Mouse (Mus musculus) kidney, embryonic 16.5 days (tissue): ENCODE measurements at regions not wholly inside any gene's neighbourhood (a gene's known extent, or its start where the extent isn't known, plus 50 kb on each side); places are given as distances from the start of the nearest gene placed in this dataset.

Experiments used
- ATAC-seq: fragments of 200-750 bp; cut with Nextera tagmentation; 2 replicates; pipeline ENCODE4 v1.8.0; 2017; ENCODE audit warnings: moderate TSS enrichment; ENCODE audit not compliant: low FRiP score, low TSS enrichment
- H3K27ac ChIP-seq: fragments of 300-500 bp; sonication (generic); 2 replicates; pipeline ENCODE4 v1.5.1; 2014; ENCODE audit warnings: low read length
- H3K27me3 ChIP-seq: fragments of 300-500 bp; sonication (generic); 2 replicates; pipeline ENCODE4 v1.6.1; 2014; ENCODE audit warnings: low read length, control low read depth, mixed read lengths; ENCODE audit not compliant: insufficient read depth
- H3K36me3 ChIP-seq: fragments of 300-500 bp; sonication (generic); 2 replicates; pipeline ENCODE4 v1.6.1; 2014; ENCODE audit warnings: low read length, control low read depth, mixed read lengths; ENCODE audit not compliant: insufficient read depth
- H3K4me1 ChIP-seq: fragments of 300-500 bp; sonication (generic); 2 replicates; pipeline ENCODE4 v1.6.1; 2014; ENCODE audit warnings: low read length, control low read depth, mixed read lengths; ENCODE audit not compliant: insufficient read depth
- H3K4me2 ChIP-seq: fragments of 300-500 bp; sonication (generic); replicated peaks from 2 replicates; pipeline ENCODE4 v1.6.1; 2014; ENCODE audit warnings: low read depth, low read length
- H3K4me3 ChIP-seq: fragments of 300-500 bp; sonication (generic); 2 replicates; pipeline ENCODE4 v1.5.1; 2014; ENCODE audit warnings: mild to moderate bottlenecking, low read length
- H3K9ac ChIP-seq: fragments of 300-500 bp; sonication (generic); replicated peaks from 2 replicates; pipeline ENCODE4 v1.6.1; 2014; ENCODE audit warnings: low read length
- H3K9me3 ChIP-seq: fragments of 300-500 bp; sonication (generic); 2 replicates; pipeline ENCODE4 v1.6.1; 2016; ENCODE audit warnings: low read length, control low read depth
- WGBS: fragments of 180-500 bp; shearing (Covaris S2); extraction: QIAGEN DNeasy Blood & Tissue Kit; methylation state at CpG from one replicate; pipeline ENCODE4 v1.1.7; 2014; 5-methylcytosine and 5-hydroxymethylcytosine counted together

DNA sequence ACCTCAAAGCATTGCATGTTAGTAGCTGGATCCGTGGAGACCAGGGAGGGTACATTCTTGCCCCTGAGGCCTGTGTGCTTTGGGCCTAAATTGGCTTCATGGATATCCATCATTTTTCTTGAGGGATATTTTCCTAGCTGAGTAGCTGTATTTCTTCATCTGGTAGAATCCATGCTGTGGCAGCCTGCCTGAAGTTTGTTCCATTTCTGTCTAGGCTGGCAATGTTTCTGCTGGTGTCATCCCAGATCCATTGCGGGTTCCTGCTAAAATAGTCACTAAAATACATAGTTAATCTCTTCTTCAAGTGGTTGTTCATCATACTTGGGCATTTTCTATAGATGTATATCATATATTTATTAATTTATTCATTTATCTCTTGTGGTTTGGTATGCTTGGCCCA lies 253.7 kb downstream of the Olfm4 start:
- WGBS: 80% methylated on average over 2 of the region's 2 CpGs
- Histone ChIP-seq H3K27ac (no peak overlapping the region), H3K4me2 (no peak overlapping the region), H3K27me3 (no peaks in the 10 kb centered on the region), H3K9me3 (no peaks in the 10 kb centered on the region), H3K9ac (no peak overlapping the region), H3K4me1 (no peaks in the 10 kb centered on the region), H3K36me3 (no peaks in the 10 kb centered on the region), H3K4me3 (no peak overlapping the region)
- ATAC-seq: no peak

DNA sequence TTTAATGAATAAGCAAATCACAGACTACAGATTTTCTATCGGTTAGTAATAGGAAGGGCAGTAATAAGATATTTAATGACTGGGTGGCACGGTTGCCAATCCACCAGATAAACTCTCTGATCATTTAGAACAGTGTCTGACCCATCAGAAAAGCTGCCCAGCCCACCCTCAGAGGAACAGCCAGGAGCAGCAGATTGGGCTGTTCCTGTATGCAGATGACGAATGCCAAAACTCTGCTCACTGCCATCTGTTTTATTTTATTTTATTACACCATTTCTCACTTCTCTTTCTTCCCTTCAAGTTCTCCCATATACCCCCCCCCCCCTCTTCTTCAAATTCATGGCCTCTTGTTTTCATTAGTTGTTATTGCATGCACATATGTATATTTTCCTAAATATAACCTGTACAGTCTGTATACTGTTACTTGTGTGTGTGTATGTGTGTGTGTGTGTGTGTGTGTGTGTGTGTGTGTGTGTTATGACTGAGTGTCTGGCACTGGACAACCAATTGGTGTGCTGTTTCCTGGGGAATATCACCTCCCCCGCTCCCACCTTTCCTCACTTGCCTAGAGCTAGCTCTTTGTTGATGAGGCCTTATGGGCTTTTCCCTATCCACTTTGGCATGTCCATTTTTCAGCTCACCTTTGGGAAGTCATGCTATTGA lies 260.9 kb downstream of the Olfm4 start:
- Histone ChIP-seq H3K4me2 (no peak overlapping the region), H3K4me3 (no peak overlapping the region), H3K9ac (no peak overlapping the region), H3K9me3 (no peaks in the 10 kb centered on the region), H3K27ac (no peak overlapping the region), H3K36me3 (no peaks in the 10 kb centered on the region), H3K27me3 (no peaks in the 10 kb centered on the region), H3K4me1 (no peaks in the 10 kb centered on the region)
- ATAC-seq: no peak
- 88% methylated on average over 4 of the region's 4 CpGs for WGBS

DNA sequence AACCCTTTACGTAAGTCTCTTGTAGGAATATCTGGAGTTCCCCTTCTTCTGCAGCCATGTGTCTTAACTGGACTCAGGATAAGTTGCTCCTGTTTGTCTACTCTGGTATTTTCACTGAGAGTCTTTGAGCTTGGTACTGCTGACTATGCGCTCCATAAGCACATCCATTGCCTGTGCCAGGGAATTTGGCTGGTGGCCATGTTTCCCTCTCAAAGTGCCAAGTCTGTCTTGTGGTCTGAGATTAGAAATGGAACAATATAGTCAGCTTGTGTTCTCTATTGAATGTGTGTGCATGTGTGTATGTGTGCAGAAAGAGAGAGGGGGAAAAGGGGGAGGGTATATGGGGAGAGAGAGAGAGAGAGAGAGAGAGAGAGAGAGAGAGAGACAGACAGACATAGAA lies 263.7 kb downstream of the Olfm4 start:
- Histone ChIP-seq H3K4me3 (no peak overlapping the region), H3K4me2 (no peak overlapping the region), H3K9me3 (no peaks in the 10 kb centered on the region), H3K27me3 (no peaks in the 10 kb centered on the region), H3K27ac (no peak overlapping the region), H3K36me3 (no peaks in the 10 kb centered on the region), H3K9ac (no peak overlapping the region), H3K4me1 (no peaks in the 10 kb centered on the region)
- WGBS: 93% methylated on average over 2 of the region's 2 CpGs
- no peak for ATAC-seq

DNA sequence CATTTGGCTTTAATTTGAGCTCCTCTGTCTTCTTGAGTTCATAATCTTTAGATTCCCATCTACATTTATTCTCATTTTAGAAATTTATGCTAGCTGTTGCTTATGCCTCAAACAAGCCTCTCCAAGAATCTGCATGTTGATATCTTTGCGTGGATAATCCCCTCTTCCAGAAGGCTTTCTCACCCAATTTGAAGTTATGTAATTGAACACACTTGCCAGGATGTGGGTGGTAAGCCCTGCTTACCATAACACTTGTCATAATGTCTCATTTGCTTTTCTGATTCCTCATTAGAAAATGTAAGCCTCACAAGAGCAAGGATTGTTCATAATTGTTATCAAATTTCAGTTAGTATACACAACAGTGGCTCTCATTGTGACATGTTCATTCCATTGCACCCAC lies 266.0 kb downstream of the Olfm4 start:
- Histone ChIP-seq H3K4me2 (no peak overlapping the region), H3K9ac (no peak overlapping the region), H3K4me3 (no peak overlapping the region), H3K27me3 (no peaks in the 10 kb centered on the region), H3K36me3 (no peaks in the 10 kb centered on the region), H3K4me1 (no peaks in the 10 kb centered on the region), H3K27ac (no peak overlapping the region), H3K9me3 (no peaks in the 10 kb centered on the region)
- no peak for ATAC-seq
- 79% methylated on average over 1 of the region's 1 CpGs for WGBS

DNA sequence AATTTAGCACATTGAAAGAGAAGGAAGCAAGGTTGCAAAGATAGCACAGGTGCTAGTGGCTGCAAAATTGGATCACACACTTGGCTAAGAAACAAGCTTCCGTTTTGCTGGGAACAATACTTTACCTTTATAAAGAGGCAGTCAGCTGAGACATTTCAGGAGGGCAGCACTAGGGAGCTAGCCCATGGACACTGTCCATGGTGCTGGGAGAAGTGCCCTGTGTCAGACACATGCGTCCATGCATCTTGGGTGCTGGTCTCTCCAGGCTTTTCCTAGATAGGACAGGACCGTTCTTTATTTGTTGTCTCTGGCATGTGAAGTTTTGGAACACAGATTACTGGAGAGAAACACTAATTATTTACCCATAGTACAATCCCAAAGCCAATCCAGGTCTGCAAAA lies 273.2 kb downstream of the Olfm4 start:
- H3K27ac ChIP-seq: no peak overlapping the region
- H3K36me3 ChIP-seq: no peaks in the 10 kb centered on the region
- H3K4me3 ChIP-seq: no peak overlapping the region
- H3K9me3 ChIP-seq: no peaks in the 10 kb centered on the region
- 0 out of 2 replicates have a peak, but pooled peaks cover 3% of the 10 kb centered on the region for H3K4me1 ChIP-seq
- H3K9ac ChIP-seq: no peak overlapping the region
- 35% methylated on average over 3 of the region's 3 CpGs for WGBS
- H3K4me2 ChIP-seq: no peak overlapping the region
- H3K27me3 ChIP-seq: no peaks in the 10 kb centered on the region
- ATAC-seq: peak; percentile 87; the same call in 1 of the 2 replicates

DNA sequence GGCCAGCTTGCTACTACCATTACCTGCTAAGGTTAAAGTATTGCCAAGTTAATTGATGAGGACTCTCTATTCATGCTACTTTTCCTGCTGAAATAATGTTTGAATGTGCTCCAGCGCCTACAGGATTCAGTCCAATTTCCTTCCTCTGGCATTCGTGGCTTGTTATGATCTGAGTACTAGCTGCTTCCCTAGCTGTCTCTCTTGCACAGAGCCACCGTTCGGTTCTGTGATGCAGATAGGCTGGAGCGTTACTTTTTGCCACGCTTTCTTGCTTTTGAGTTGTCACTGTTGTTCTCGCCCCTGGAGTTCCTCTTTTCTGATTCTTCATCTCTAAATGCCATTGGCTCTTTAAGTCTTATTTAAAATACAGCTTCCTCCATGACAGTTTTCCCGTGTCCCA lies 279.3 kb downstream of the Olfm4 start:
- 0 out of 2 replicates have a peak, but pooled peaks cover 3% of the 10 kb centered on the region for H3K4me1 ChIP-seq
- H3K4me2 ChIP-seq: no peak overlapping the region
- H3K27ac ChIP-seq: no peak overlapping the region
- 74% methylated on average over 8 of the region's 8 CpGs for WGBS
- H3K4me3 ChIP-seq: no peak overlapping the region
- H3K9ac ChIP-seq: no peak overlapping the region
- no peaks in the 10 kb centered on the region for H3K27me3 ChIP-seq
- no peak for ATAC-seq
- H3K36me3 ChIP-seq: no peaks in the 10 kb centered on the region
- H3K9me3 ChIP-seq: no peaks in the 10 kb centered on the region

DNA sequence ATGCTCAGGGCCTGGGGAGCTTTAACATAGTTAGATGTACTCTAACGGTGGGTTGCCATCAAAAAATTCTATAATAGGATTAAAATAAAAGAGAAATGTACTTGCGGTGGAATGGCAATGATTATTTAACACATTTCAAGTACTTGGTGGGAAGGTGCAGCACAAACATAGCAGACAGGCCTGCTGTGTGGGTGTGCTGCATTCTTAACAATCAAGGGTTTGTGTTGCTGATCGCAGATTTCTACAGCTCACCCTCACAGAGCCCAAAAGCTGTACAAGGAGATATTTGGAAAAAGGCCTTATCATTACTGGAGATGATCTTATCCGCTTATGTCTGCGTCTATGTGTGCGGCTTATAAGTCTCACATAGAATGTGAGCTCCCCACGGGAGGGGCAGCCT lies 281.2 kb downstream of the Olfm4 start:
- no peak overlapping the region for H3K27ac ChIP-seq
- H3K27me3 ChIP-seq: no peaks in the 10 kb centered on the region
- H3K4me2 ChIP-seq: no peak overlapping the region
- no peaks in the 10 kb centered on the region for H3K9me3 ChIP-seq
- no peak for ATAC-seq
- no peak overlapping the region for H3K4me3 ChIP-seq
- WGBS: 86% methylated on average over 7 of the region's 7 CpGs
- no peaks in the 10 kb centered on the region for H3K36me3 ChIP-seq
- 0 out of 2 replicates have a peak, but pooled peaks cover 2% of the 10 kb centered on the region for H3K4me1 ChIP-seq
- no peak overlapping the region for H3K9ac ChIP-seq

DNA sequence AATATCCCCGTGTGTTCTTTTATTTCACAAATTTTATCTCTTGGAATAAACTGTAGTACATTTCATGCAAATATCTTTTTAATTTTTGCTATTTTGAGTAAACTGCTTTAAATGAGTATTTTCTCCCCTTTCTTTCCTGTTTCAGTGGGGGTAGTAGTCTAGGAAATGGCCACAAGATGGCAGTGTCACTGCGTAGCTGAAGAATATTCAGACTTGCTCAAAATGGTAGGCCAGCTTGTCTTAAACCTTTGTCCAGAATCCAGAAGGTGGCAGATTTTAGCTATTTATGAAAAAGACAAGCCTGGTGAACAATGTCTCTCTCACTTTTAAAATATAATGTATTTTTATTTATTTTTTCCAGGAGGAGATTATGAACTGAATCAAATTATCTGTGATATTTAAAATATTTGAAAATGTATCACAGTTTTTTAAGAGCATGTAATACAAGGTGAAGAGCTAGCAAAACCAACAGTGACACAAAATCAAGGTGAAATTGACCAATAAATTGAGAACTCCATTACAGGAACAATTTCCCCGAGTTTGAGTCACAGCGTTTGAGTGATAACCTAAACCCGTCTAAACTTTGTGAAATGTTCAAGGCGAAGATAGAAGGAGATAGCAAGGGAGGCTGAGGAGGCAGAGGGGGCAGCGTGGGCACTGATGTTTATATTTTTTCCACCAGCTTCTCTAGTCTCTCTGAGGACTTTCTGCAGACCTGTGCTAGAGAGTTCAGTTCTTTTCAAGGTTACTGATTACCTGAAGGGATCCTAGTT lies 285.5 kb downstream of the Olfm4 start:
- no peak overlapping the region for H3K27ac ChIP-seq
- peak; percentile 78; the same call in 1 of the 2 replicates for ATAC-seq
- H3K27me3 ChIP-seq: no peaks in the 10 kb centered on the region
- 53% methylated on average over 7 of the region's 7 CpGs for WGBS
- no peak overlapping the region for H3K9ac ChIP-seq
- no peaks in the 10 kb centered on the region for H3K4me1 ChIP-seq
- H3K4me2 ChIP-seq: no peak overlapping the region
- H3K4me3 ChIP-seq: no peak overlapping the region
- no peaks in the 10 kb centered on the region for H3K36me3 ChIP-seq
- no peaks in the 10 kb centered on the region for H3K9me3 ChIP-seq

DNA sequence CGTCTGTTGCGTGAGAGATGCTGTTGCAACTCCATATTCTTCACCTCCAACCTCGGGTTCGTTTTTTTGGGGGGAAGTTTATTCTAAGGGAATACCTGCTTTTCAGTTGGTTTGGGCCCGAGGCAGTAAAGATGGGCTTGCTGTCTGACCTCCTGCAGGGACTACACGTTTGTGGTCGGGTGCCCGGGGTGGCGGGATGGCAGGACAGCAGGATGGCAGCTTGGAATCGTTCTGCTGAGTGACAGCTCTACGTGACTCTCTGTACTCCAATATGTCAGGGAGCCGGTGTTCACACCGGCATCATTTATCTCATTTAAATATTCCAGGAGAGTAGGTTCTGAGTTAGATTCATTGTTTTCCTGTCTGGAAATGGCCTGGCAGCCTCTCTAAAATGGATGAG lies 286.2 kb downstream of the Olfm4 start:
- Histone ChIP-seq H3K4me1 (no peaks in the 10 kb centered on the region), H3K4me2 (no peak overlapping the region), H3K9me3 (no peaks in the 10 kb centered on the region), H3K27me3 (no peaks in the 10 kb centered on the region), H3K36me3 (no peaks in the 10 kb centered on the region), H3K4me3 (no peak overlapping the region), H3K9ac (no peak overlapping the region), H3K27ac (no peak overlapping the region)
- WGBS: 70% methylated on average over 13 of the region's 13 CpGs
- no peak for ATAC-seq

DNA sequence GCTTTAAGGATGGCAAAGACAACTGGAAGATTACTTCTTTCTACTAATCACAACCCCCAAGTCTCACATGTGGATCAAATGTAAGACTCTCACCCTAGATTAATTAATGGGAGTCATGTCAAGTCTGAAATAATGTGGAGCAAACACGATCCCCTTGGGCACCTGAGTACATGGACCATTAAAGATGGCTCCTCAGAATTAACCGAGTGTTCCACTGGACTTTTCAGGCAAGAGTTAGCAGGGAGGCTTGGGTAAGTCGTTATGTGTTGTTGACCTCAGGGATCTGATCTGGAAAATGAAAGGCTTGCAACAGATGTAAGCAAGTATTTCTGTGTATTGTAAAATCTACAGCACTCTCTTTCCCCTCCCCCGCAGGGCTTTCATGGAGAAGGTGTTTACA lies 296.3 kb downstream of the Olfm4 start:
- H3K4me3 ChIP-seq: no peak overlapping the region
- H3K9me3 ChIP-seq: no peaks in the 10 kb centered on the region
- H3K4me1 ChIP-seq: no peaks in the 10 kb centered on the region
- H3K36me3 ChIP-seq: no peaks in the 10 kb centered on the region
- no peaks in the 10 kb centered on the region for H3K27me3 ChIP-seq
- ATAC-seq: peak; percentile 65; the same call in 1 of the 2 replicates
- H3K4me2 ChIP-seq: no peak overlapping the region
- WGBS: 38% methylated on average over 4 of the region's 4 CpGs
- H3K27ac ChIP-seq: no peak overlapping the region
- no peak overlapping the region for H3K9ac ChIP-seq
